13 mouse cellular contexts compared by ENCODE assay signal in genomic region chr3:122376841-122377464, GRCm38 (mm10).
DNase-seq lines count a peak whose midpoint lies in the region; ATAC-seq and TF ChIP-seq lines count a peak whose summit lies in the region.
"Had no signal": no experiment of that assay in that cellular context is flagged by ENCODE, and none has a peak within 500 bp of the region (broad histone marks: within the 10 kb centered on the region; RNA-seq: fewer than 3 reads in every experiment).

No protein-coding gene starts in this region.

- no peaks in the 10 kb centered on the region for H3K27me3 ChIP-seq in forebrain, embryonic 16.5 days (replicated peaks; ENCODE audit: control insufficient read depth, insufficient read depth, low read length)
- no peaks in the 10 kb centered on the region for H3K27me3 ChIP-seq in forebrain, embryonic 15.5 days
- H3K27me3 ChIP-seq in lung, embryonic 14.5 days (ENCODE audit: insufficient read depth, low read length): no peaks in the 10 kb centered on the region
- H3K27me3 ChIP-seq in lung, postnatal 0 days (replicated peaks; ENCODE audit: insufficient read depth, low read length): no peaks in the 10 kb centered on the region
- peaks cover 8% of the 10 kb centered on the region; the same call in 1 of the 2 replicates for H3K27me3 ChIP-seq in limb, embryonic 15.5 days

- no peak overlapping the region for H3K4me2 ChIP-seq in forebrain, embryonic 16.5 days (ENCODE audit: low read length)
- no peak overlapping the region for H3K4me2 ChIP-seq in forebrain, embryonic 15.5 days (replicated peaks)
- H3K4me2 ChIP-seq in lung, embryonic 14.5 days: no peak overlapping the region
- no peak overlapping the region for H3K4me2 ChIP-seq in lung, postnatal 0 days (replicated peaks; ENCODE audit: low read depth, low read length)
- H3K4me2 ChIP-seq in limb, embryonic 15.5 days: peak overlapping the region; percentile 8; the same call in 1 of the 2 replicates

- no peak for TF ChIP-seq CTCF in lung, embryonic 14.5 days (IDR thresholded peaks at IDR 0.05; ENCODE audit: low read depth)
- TF ChIP-seq CTCF in lung, postnatal 0 days (IDR thresholded peaks at IDR 0.05): no peak

- 0 out of 2 replicates have a peak, but pooled peaks have one; percentile 28 for ATAC-seq in forebrain, embryonic 16.5 days
- ATAC-seq in forebrain, embryonic 15.5 days (replicated peaks): no peak
- no peak for ATAC-seq in lung, embryonic 14.5 days (ENCODE audit: insufficient read depth)
- no peak for ATAC-seq in lung, postnatal 0 days
- ATAC-seq in limb, embryonic 15.5 days (ENCODE audit: insufficient number of reproducible peaks, low FRiP score, low TSS enrichment, low read depth): peak; percentile 56; the same call in 1 of the 2 replicates

- H3K4me1 ChIP-seq in forebrain, embryonic 16.5 days (replicated peaks; ENCODE audit: control insufficient read depth, insufficient read depth, low read length): peaks cover 11% of the 10 kb centered on the region
- H3K4me1 ChIP-seq in forebrain, embryonic 15.5 days: peaks cover 16% of the 10 kb centered on the region
- no peaks in the 10 kb centered on the region for H3K4me1 ChIP-seq in lung, embryonic 14.5 days (ENCODE audit: insufficient read depth)
- H3K4me1 ChIP-seq in lung, postnatal 0 days (ENCODE audit: insufficient read depth, low read depth, low read length): no peaks in the 10 kb centered on the region
- H3K4me1 ChIP-seq in limb, embryonic 15.5 days: peaks cover 25% of the 10 kb centered on the region

- H3K27ac ChIP-seq in forebrain, embryonic 16.5 days (ENCODE audit: low read length): no peak overlapping the region
- H3K27ac ChIP-seq in forebrain, embryonic 15.5 days (replicated peaks): no peak overlapping the region
- no peak overlapping the region for H3K27ac ChIP-seq in lung, embryonic 14.5 days (ENCODE audit: low read depth)
- no peak overlapping the region for H3K27ac ChIP-seq in lung, postnatal 0 days (ENCODE audit: low read length)
- peak overlapping the region; percentile 54 for H3K27ac ChIP-seq in limb, embryonic 15.5 days
- H3K27ac ChIP-seq: layer of hippocampus, adult 2 months had no signal

- TF ChIP-seq EP300 in lung, postnatal 0 days (IDR thresholded peaks at IDR 0.05): no peak

- peak; percentile 42 for DNase-seq in lung, embryonic 14.5 days
- no peak for DNase-seq in lung, postnatal 0 days (ENCODE audit: low spot score)
- DNase-seq in brain, adult 2 months (ENCODE audit: low read depth, low spot score): peak; percentile 53
- no peak for DNase-seq in adrenal gland, adult 2 months
- no peak for DNase-seq in cerebellum, adult 11-12 months
- DNase-seq: cerebellum, adult 18-20 months; kidney, adult 8-10 months; lung, postnatal 4 days; right cerebral cortex, postnatal 4 days had no signal

- no peak overlapping the region for H3K9ac ChIP-seq in forebrain, embryonic 16.5 days (replicated peaks; ENCODE audit: low read depth, low read length)
- H3K9ac ChIP-seq in forebrain, embryonic 15.5 days (replicated peaks): no peak overlapping the region
- no peak overlapping the region for H3K9ac ChIP-seq in lung, embryonic 14.5 days
- no peak overlapping the region for H3K9ac ChIP-seq in lung, postnatal 0 days (replicated peaks; ENCODE audit: low read depth)
- no peak overlapping the region for H3K9ac ChIP-seq in limb, embryonic 15.5 days

- H3K36me3 ChIP-seq in forebrain, embryonic 16.5 days (ENCODE audit: control insufficient read depth, insufficient read depth): no peaks in the 10 kb centered on the region
- H3K36me3 ChIP-seq in forebrain, embryonic 15.5 days: no peaks in the 10 kb centered on the region
- H3K36me3 ChIP-seq in lung, embryonic 14.5 days (ENCODE audit: insufficient read depth): no peaks in the 10 kb centered on the region
- H3K36me3 ChIP-seq in lung, postnatal 0 days (ENCODE audit: insufficient read depth, low read length): no peaks in the 10 kb centered on the region
- H3K36me3 ChIP-seq in limb, embryonic 15.5 days: no peaks in the 10 kb centered on the region

- WGBS in forebrain, embryonic 16.5 days: 20% methylated on average over 8 of the region's 8 CpGs
- 22% methylated on average over 8 of the region's 8 CpGs for WGBS in forebrain, embryonic 15.5 days
- WGBS in lung, embryonic 14.5 days: 45% methylated on average over 8 of the region's 8 CpGs
- WGBS in lung, postnatal 0 days: 53% methylated on average over 8 of the region's 8 CpGs
- 14% methylated on average over 8 of the region's 8 CpGs for WGBS in limb, embryonic 15.5 days

- H3K4me3 ChIP-seq in forebrain, embryonic 16.5 days (replicated peaks; ENCODE audit: low read length): no peak overlapping the region
- H3K4me3 ChIP-seq in forebrain, embryonic 15.5 days: no peak overlapping the region
- H3K4me3 ChIP-seq in lung, embryonic 14.5 days (ENCODE audit: low read depth, low read length): no peak overlapping the region
- H3K4me3 ChIP-seq in lung, postnatal 0 days (ENCODE audit: low read depth, low read length): no peak overlapping the region
- no peak overlapping the region for H3K4me3 ChIP-seq in limb, embryonic 15.5 days
- H3K4me3 ChIP-seq: layer of hippocampus, adult 2 months had no signal

- no peaks in the 10 kb centered on the region for H3K9me3 ChIP-seq in forebrain, embryonic 16.5 days (ENCODE audit: control insufficient read depth, low read length)
- H3K9me3 ChIP-seq in forebrain, embryonic 15.5 days: no peaks in the 10 kb centered on the region
- no peaks in the 10 kb centered on the region for H3K9me3 ChIP-seq in lung, embryonic 14.5 days (ENCODE audit: low read depth, low read length)
- no peaks in the 10 kb centered on the region for H3K9me3 ChIP-seq in lung, postnatal 0 days (ENCODE audit: low read length)
- no peaks in the 10 kb centered on the region for H3K9me3 ChIP-seq in limb, embryonic 15.5 days

Comparison
In these comparisons a context has a peak if more than half of its experiments do, and no peak if none do; other contexts are left out.
1. ATAC-seq: peak in forebrain, embryonic 16.5 days (single experiment) and limb, embryonic 15.5 days (single experiment); none in forebrain, embryonic 15.5 days (single experiment), lung, embryonic 14.5 days (single experiment) and lung, postnatal 0 days (single experiment).
2. DNase-seq: peak in lung, embryonic 14.5 days (single experiment) and brain, adult 2 months (single experiment); none in lung, postnatal 0 days (single experiment), adrenal gland, adult 2 months (single experiment) and cerebellum, adult 11-12 months (single experiment).